Mouse (Mus musculus) liver, embryonic 14.5 days (tissue): ENCODE results near the gene Dtx3. TPM values are rescaled to one million over a fixed set of nuclear protein-coding genes. Genes with fewer than 3 reads are reported as not detected.

Source experiments
- ATAC-seq: fragments of 200-750 bp; cut with Nextera tagmentation; 2 replicates; pipeline ENCODE4 v1.8.0; 2017; ENCODE audit warnings: moderate number of reproducible peaks, mild to moderate bottlenecking, moderate library complexity; ENCODE audit not compliant: insufficient read depth
- DNase-seq, 3 experiments: peaks; one replicate each; pipeline ENCODE4 v3.0.0-alpha.2; 2012 to 2013; ENCODE audit warnings: low read depth in 3 of 3, low spot score in 3 of 3
- H3K27ac ChIP-seq: fragments of 300-500 bp; sonication (generic); 2 replicates; pipeline ENCODE4 v1.5.1; 2014; ENCODE audit warnings: moderate library complexity, mild to moderate bottlenecking, control low read depth, inconsistent platforms
- H3K27me3 ChIP-seq: fragments of 300-500 bp; sonication (generic); 2 replicates; pipeline ENCODE4 v1.6.1; 2014; ENCODE audit warnings: mild to moderate bottlenecking, low read length, moderate library complexity; ENCODE audit not compliant: control insufficient read depth, insufficient read depth
- H3K36me3 ChIP-seq: fragments of 300-500 bp; sonication (generic); replicated peaks from 2 replicates; pipeline ENCODE4 v1.6.1; 2014; ENCODE audit warnings: low read depth; ENCODE audit not compliant: control insufficient read depth, insufficient read depth
- H3K4me1 ChIP-seq, 2 experiments: fragments of 200-500 bp in 1 of 2; fragments of 300-500 bp in 1 of 2; sonication (generic) in 1 of 2; replicated peaks; 2 replicates each; pipeline ENCODE4 v1.6.1; 2012 to 2014; ENCODE audit warnings: antibody characterized with exemption in 1 of 2, inconsistent platforms in 1 of 2, low read length in 1 of 2; ENCODE audit not compliant: control insufficient read depth in 2 of 2, insufficient read depth in 2 of 2
- H3K4me2 ChIP-seq: fragments of 300-500 bp; sonication (generic); 2 replicates; pipeline ENCODE4 v1.6.1; 2014; ENCODE audit warnings: low read depth, mild to moderate bottlenecking, control low read depth, moderate library complexity
- H3K4me3 ChIP-seq, 2 experiments: fragments of 200-500 bp in 1 of 2; fragments of 300-500 bp in 1 of 2; sonication (generic) in 1 of 2; 2 replicates each; pipeline ENCODE4 v1.5.1; 2012 to 2014; ENCODE audit warnings: low read depth in 2 of 2, low read length in 2 of 2, mild to moderate bottlenecking in 2 of 2, control low read depth in 1 of 2, inconsistent platforms in 1 of 2, moderate library complexity in 1 of 2; ENCODE audit not compliant: insufficient read depth in 1 of 2
- H3K9ac ChIP-seq: fragments of 300-500 bp; sonication (generic); replicated peaks from 2 replicates; pipeline ENCODE4 v1.6.1; 2014; ENCODE audit warnings: mild to moderate bottlenecking, control low read depth, moderate library complexity
- H3K9me3 ChIP-seq: fragments of 300-500 bp; sonication (generic); 2 replicates; pipeline ENCODE4 v1.6.1; 2016; ENCODE audit warnings: low read length, mixed read lengths; ENCODE audit not compliant: control insufficient read depth
- CTCF ChIP-seq: IDR thresholded peaks from 2 replicates; pipeline ENCODE4 v1.5.1; 2016; ENCODE audit warnings: antibody characterized with exemption, low read depth, control low read depth
- EP300 ChIP-seq: IDR thresholded peaks from 2 replicates; pipeline ENCODE4 v1.6.1; 2016; ENCODE audit warnings: antibody characterized with exemption, low read depth
- WGBS: fragments of 180-500 bp; shearing (Covaris S2); extraction: QIAGEN DNeasy Blood & Tissue Kit; methylation state at CpG from one replicate; pipeline ENCODE4 v1.1.7; 2014; ENCODE audit not compliant: insufficient replicate concordance; 5-methylcytosine and 5-hydroxymethylcytosine counted together
- polyA plus RNA-seq, 2 experiments: library from polyadenylated mRNA; depleted of rRNA in 1 of 2; stranded (reverse) in 1 of 2; unstranded in 1 of 2; fragments of >200 nt; fragmentation: Nextera tagmentation in 1 of 2; extraction: Ambion mirVana in 1 of 2; gene quantifications; 2 replicates each; pipeline versions ENCODE4 v1.2.1 to v1.2.3; 2012 to 2014

Gene Dtx3
- polyA plus RNA-seq, 2 experiments = 11.2 to 35.9 TPM

DNA sequence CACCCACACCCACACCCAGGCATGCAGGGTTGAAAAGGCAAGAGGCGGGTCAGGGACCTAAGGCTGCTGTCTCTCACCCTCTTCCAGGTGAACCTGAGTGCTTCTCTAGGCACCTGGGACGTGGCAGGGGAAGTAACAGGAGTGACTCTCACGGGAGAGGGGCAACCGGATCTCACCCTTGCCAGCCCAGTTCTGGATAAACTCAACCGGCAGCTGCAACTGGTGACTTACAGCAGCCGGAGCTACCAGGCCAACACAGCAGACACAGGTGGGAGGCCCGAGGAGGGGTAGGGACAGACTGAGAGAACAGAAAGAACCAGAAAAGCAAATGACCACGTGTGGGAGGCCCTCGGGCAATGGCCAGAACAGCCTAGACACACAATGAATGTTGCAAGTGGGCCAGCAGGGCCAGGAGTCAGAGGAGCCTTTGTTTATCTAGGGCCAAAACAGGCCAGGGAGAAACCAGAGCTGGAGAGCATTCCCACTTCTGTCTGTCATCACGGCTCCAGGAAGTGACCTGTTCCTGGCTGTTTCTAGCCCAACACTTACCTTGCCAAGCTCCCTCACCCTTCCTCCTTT, 27.8 kb downstream of the Dtx3 start:
- H3K36me3 ChIP-seq = no peaks in the 10 kb centered on the region
- TF ChIP-seq EP300 (no peak), CTCF (no peak)
- peaks cover 24% of the 10 kb centered on the region for H3K27me3 ChIP-seq
- WGBS = 45% methylated on average over 10 of the region's 10 CpGs
- no peaks in the 10 kb centered on the region for H3K9me3 ChIP-seq
- ATAC-seq (no peak), DNase-seq (no peak)
- H3K9ac ChIP-seq = no peak overlapping the region
- peak overlapping the region; percentile 15; the same call in 1 of the 2 replicates for H3K4me2 ChIP-seq
- H3K4me1 ChIP-seq = peaks cover 4 to 17% of the 10 kb centered on the region in 2 experiments
- H3K4me3 ChIP-seq = no peak overlapping the region
- H3K27ac ChIP-seq = no peak overlapping the region

DNA sequence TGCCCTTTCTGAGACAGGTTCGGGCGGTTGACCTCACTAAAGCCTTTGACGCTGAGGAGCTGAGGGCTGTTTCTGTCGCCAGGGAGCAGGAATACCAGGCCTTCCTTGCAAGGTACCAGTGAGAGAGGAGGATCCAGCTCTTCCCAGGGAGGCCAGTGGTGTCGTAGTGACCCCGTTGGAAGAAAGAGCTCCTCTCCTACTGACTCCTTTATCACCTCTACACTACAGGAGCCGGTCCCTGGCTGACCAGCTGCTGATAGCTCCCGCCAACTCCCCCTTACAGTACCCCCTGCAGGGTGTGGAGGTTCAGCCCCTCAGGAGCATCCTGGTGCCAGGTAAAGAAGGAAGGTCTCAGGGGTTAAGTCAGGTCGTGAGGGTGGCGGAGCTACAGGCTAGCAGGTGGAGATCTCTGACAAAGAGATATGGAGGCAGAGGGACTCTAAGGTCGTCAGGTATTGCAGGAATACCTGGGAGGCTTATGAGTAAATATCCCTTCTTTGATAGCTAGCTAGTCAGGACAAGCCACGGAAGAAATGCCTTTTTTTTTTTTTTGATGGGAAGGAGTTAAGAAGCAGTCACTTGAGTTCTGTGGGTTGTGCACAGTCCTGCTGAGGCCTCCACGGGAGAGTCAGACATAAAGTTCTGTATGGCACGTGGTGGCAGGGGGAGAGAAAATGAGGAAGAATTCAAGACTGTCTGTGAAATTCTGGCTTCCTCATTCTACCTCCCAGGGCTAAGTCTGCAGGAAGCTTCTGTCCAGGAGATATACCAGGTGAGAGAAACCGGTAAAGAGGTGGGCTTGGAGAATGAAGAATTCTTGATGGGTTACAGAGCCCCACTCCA, 28.5 kb downstream of the Dtx3 start:
- Histone ChIP-seq H3K9ac (no peak overlapping the region), H3K9me3 (no peaks in the 10 kb centered on the region), H3K4me2 (peak overlapping the region; percentile 96), H3K27me3 (peaks cover 24% of the 10 kb centered on the region), H3K36me3 (no peaks in the 10 kb centered on the region), H3K4me1 (peaks cover 4 to 17% of the 10 kb centered on the region in 2 experiments), H3K4me3 (peak overlapping the region; percentile 54 to 63), H3K27ac (no peak overlapping the region)
- no peak for ATAC-seq
- 23% methylated on average over 15 of the region's 15 CpGs for WGBS
- TF ChIP-seq CTCF (no peak), EP300 (no peak)
- no peak for DNase-seq

DNA sequence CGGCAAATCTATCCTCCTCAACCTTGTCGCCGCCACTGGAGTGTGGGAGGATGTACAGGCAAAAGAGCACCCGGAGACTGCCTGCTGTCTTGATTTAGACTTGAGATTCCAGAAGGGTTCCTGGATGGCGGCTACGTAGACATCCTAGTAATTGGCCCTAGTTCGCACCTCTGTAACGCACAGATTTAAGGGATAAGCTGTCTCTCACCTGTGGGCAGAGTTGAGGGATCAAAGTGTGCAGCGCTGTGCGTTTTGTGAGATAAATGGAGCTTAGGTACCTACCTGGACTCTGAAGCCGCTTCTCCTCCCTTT, 29.2 kb downstream of the Dtx3 start:
- no peaks in the 10 kb centered on the region for H3K9me3 ChIP-seq
- H3K4me2 ChIP-seq = peak overlapping the region; percentile 96
- no peak for ATAC-seq
- peak overlapping the region; percentile 54 to 63 for H3K4me3 ChIP-seq
- H3K27me3 ChIP-seq = peaks cover 24% of the 10 kb centered on the region
- no peaks in the 10 kb centered on the region for H3K36me3 ChIP-seq
- no peak overlapping the region for H3K27ac ChIP-seq
- H3K4me1 ChIP-seq = peaks cover 4 to 17% of the 10 kb centered on the region in 2 experiments
- DNase-seq = no peak
- WGBS = 9% methylated on average over 11 of the region's 11 CpGs
- TF ChIP-seq EP300 = no peak
- no peak for TF ChIP-seq CTCF
- H3K9ac ChIP-seq = peak overlapping the region; percentile 72

DNA sequence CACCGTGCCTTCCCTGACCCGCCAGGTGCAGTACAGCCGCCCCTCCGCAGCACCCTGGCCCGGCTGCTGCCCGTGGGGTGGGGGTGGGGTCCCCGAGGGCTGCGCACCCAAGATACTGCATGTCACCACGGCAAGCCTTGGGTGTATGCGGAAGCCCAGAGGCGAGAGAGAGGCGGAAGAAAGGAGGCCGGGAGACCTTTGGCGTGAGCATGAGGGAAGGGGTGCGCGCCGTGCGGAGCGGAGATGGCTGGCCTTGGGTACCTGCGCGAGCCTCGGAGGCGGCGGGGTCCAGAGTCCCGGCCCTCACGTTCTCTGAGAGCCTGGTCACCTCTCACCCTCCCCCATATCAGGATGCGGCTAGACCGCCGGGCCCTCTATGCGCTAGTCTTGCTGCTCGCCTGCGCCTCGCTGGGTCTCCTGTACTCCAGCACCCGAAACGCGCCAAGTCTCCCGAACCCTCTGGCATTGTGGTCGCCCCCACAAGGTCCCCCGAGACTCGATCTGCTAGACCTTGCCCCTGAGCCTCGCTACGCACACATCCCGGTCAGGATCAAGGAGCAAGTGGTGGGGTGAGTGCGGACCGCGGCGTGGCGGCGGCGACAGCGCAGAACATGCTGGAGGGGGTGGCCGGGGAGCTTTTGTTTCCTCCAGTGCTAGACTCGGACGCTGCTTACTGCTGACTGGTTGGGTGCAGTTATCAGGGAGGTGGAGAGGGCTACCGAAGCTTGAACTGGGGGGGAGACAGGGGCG, 29.7 kb downstream of the Dtx3 start:
- H3K9ac ChIP-seq = peak overlapping the region; percentile 72
- peak; percentile 72 for ATAC-seq
- H3K4me2 ChIP-seq = peak overlapping the region; percentile 96
- H3K36me3 ChIP-seq = no peaks in the 10 kb centered on the region
- no peak for DNase-seq
- H3K4me1 ChIP-seq = peaks cover 4 to 17% of the 10 kb centered on the region in 2 experiments
- WGBS = under 1% methylated on average over 56 of the region's 56 CpGs
- TF ChIP-seq CTCF (no peak), EP300 (no peak)
- peaks cover 24% of the 10 kb centered on the region for H3K27me3 ChIP-seq
- peak overlapping the region; percentile 54 to 63 for H3K4me3 ChIP-seq
- no peak overlapping the region for H3K27ac ChIP-seq
- no peaks in the 10 kb centered on the region for H3K9me3 ChIP-seq

DNA sequence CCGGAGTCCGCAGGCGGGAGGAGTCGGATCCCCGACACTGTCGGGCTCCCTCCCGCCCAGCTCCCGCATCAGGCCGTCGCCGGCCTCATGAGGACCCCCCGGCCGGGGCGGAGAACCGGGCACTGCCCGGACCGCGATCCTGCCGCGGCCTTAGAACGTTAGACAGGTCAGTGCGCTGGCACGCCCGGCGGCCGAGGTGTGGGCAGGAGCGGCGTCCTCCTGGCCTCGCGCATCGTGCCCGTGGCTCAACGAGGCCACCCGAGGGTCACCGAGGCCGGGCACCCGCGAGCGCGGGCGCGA, 30.2 kb downstream of the Dtx3 start:
- Histone ChIP-seq H3K4me1 (peaks cover 4 to 15% of the 10 kb centered on the region in 2 experiments), H3K36me3 (no peaks in the 10 kb centered on the region), H3K4me3 (peak overlapping the region; percentile 54 to 63), H3K4me2 (peak overlapping the region; percentile 96), H3K9me3 (no peaks in the 10 kb centered on the region), H3K27ac (no peak overlapping the region; the same call in 1 of the 2 replicates), H3K27me3 (peaks cover 24% of the 10 kb centered on the region), H3K9ac (peak overlapping the region; percentile 72)
- TF ChIP-seq CTCF (no peak), EP300 (no peak)
- DNase-seq (no peak), ATAC-seq (peak; percentile 49)
- under 1% methylated on average over 41 of the region's 42 CpGs for WGBS
